Comparison of ENCODE assay signal across 9 mouse cellular contexts in genomic region chr9:70249881-70250681, GRCm38 (mm10). TPM values are rescaled to one million over a fixed set of nuclear protein-coding genes. Genes with fewer than 3 reads are reported as not detected.
DNase-seq lines count a peak whose midpoint lies in the region; ATAC-seq lines count a peak whose summit lies in the region.
"Had no signal": no experiment of that assay in that cellular context is flagged by ENCODE, and none has a peak within 500 bp of the region (broad histone marks: within the 10 kb centered on the region; RNA-seq: fewer than 3 reads in every experiment).

No protein-coding gene starts in this region.

- peaks cover 20% of the 10 kb centered on the region for H3K4me1 ChIP-seq in kidney, embryonic 16.5 days (ENCODE audit: insufficient read depth, low read length)

- intact Hi-C loops in heart, postnatal 10 days (cut with DNase I), result no loop called here

- no peak overlapping the region for H3K4me2 ChIP-seq in kidney, embryonic 16.5 days (replicated peaks; ENCODE audit: low read depth, low read length)

- ATAC-seq in kidney, embryonic 16.5 days (ENCODE audit: low FRiP score, low TSS enrichment), result no peak
- ATAC-seq: liver, postnatal 0 days had no signal

- H3K27ac ChIP-seq in kidney, embryonic 16.5 days (ENCODE audit: low read length), result no peak overlapping the region

- H3K9ac ChIP-seq in kidney, embryonic 16.5 days (replicated peaks; ENCODE audit: low read length), result no peak overlapping the region
- H3K9ac ChIP-seq: liver, postnatal 0 days had no signal

- no peaks in the 10 kb centered on the region for H3K9me3 ChIP-seq in kidney, embryonic 16.5 days (ENCODE audit: low read length)

- peak; percentile 77 for DNase-seq in kidney, adult 11 months
- DNase-seq in ZHBTc4 (ENCODE audit: low read depth, low spot score), result peak; percentile 42
- DNase-seq in heart, postnatal 10 days, result peak; percentile 54 to 64
- DNase-seq in lung, postnatal 36 days, result peak; percentile 89
- DNase-seq in thymus, postnatal 10 days (ENCODE audit: low spot score in 2 of 2), result no peak
- DNase-seq in thymus, postnatal 4 days, result no peak
- DNase-seq in thymus, postnatal 14 days, result no peak
- DNase-seq: liver, postnatal 0 days had no signal

- WGBS in kidney, embryonic 16.5 days, result 40% methylated on average over 12 of the region's 12 CpGs

- no peaks in the 10 kb centered on the region for H3K27me3 ChIP-seq in kidney, embryonic 16.5 days (ENCODE audit: insufficient read depth, low read length)

- H3K4me3 ChIP-seq in kidney, embryonic 16.5 days (ENCODE audit: low read length), result no peak overlapping the region

- H3K36me3 ChIP-seq in kidney, embryonic 16.5 days (ENCODE audit: insufficient read depth, low read length), result no peaks in the 10 kb centered on the region

RNA-seq across cellular contexts. Expression of gene Myo1e, which starts 42.9 kb away (rescaled TPM):
- 26.4 and 27.8 TPM in 2 replicates for polyA plus RNA-seq in kidney, embryonic 16.5 days (2015; fragmentation: Nextera tagmentation; extraction: Ambion mirVana)
- 10 to 100 TPM; 22.6 to 23.3 TPM for total RNA-seq in heart, postnatal 10 days (2021)

Comparison
In these comparisons a context has a peak if more than half of its experiments do, and no peak if none do; other contexts are left out.
1. DNase-seq: peak in kidney, adult 11 months (single experiment), ZHBTc4 (single experiment), heart, postnatal 10 days (2 of 2) and lung, postnatal 36 days (single experiment); none in thymus, postnatal 10 days (0 of 2), thymus, postnatal 4 days (single experiment) and thymus, postnatal 14 days (single experiment).